Mouse (Mus musculus) heart, adult 9 months (tissue): ENCODE measurements around the gene Cdyl.
A peak's percentile ranks its signal among the peaks of the same experiment; 100 is the strongest.

Source experiments
- DNase-seq, 2 experiments: peaks; one replicate each; pipeline ENCODE4 v3.0.0; 2022; ENCODE audit warnings: low spot score in 2 of 2

The Cdyl gene

GRCm38 (mm10) chr13:35756393-35757338, 97.0 kb downstream of the Cdyl start:
- DNase-seq, result no peak

DNA sequence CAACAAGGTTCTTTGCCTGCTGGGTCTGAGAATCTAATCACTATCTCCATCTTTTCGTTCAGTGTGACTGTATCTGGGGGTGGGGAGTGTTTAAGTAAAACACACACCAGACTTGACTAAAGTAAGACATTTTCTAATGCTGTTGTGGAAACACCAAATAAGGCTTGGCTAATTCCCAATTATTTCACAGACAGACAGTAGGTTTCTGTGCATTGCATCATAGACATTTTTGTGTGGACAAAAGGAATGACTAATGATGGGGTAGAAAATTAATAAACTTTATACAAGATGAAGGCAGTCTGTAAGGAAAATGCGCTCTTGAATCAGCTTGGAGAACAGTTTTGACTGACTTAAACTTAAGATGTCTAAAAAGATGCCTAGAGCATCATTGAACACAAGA, 100.7 kb downstream of the Cdyl start:
- DNase-seq, result no peak

- no peak for DNase-seq
Measured at GRCm38 (mm10) chr13:35764559-35764958, 104.9 kb downstream of the Cdyl start.

DNA sequence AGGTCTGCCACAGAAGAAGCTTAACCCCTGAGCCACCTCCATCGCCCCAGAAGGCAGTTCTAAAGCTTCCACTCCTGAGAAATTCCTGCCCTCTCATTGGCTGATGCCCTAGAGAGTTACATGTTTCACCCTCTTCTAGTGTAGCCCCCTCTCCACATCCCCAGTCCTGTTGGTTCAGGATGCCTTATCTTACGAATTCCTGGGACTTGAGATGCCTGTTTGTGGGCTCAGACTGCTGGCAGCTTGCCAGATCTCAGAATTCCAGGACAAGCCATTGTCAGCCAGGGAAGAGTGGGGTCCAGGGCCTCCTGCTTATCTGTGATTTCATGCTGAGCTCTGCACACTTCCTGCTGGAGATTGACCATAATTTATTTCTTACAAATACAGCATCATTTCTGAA, 106.2 kb downstream of the Cdyl start:
- DNase-seq, result no peak

DNA sequence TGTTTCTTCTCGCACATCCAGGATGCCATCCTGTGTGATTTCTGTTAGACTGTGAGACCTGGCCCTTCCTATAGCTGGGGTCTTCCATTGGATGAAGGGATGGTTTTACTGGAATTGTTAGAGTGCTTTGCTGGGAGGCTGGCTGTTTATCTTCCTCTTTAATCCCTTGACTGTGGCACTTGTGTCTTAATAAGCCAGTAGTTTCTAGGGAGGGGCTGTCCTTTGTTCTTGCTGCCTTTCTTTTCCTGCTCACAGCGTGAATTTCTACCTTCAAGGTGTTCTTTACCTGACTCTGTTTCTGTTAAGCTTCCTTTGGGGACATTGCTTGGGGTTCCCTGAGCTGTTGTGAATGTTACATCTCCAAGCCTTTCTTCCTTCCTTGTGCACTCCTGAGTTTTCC, 110.0 kb downstream of the Cdyl start:
- DNase-seq, result no peak

GRCm38 (mm10) chr13:35770421-35770820, 110.8 kb downstream of the Cdyl start:
- no peak for DNase-seq

DNA sequence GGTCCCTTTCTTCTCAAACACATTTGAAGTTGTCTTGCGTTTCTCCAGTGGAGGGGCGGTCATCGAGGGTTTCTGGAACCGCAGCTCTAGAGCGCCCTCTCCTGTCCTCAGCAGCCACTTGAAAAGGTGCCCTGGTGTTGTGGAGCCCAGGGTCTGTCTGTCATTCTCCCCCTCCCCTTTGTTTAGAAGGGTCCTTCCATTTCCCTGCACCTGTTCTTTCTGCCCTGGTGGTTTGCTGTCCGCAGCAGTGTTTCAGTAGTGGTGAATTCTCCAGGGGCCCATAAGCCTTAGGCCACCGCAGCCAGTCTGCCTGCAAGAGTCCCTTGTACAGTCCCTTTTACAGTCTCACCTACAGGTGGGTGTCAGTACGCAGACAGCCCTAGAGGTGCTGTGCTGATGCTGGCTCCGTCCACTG, 112.3 kb downstream of the Cdyl start:
- DNase-seq, result no peak

GRCm38 (mm10) chr13:35773763-35774162, 114.1 kb downstream of the Cdyl start:
- DNase-seq, result no peak

DNA sequence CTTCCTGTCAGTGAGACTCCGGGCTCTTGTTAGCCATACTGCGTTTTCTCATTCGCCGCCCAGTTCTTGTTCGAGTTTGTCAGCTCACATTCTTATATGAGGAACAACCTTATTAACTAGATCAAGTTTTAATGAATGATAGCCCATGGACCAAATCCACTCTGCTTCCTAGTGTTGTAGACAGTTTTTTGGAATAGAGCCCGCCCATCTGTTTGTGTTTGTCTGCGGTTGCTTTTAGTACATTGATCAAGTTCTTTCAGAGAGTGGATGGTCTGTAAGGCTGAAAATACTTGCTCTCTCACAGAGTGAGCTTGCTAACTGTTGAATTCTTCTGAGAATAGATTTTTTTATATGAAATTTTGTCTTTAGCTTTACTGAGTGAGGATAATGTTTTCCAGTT, 116.5 kb downstream of the Cdyl start:
- no peak for DNase-seq

DNA sequence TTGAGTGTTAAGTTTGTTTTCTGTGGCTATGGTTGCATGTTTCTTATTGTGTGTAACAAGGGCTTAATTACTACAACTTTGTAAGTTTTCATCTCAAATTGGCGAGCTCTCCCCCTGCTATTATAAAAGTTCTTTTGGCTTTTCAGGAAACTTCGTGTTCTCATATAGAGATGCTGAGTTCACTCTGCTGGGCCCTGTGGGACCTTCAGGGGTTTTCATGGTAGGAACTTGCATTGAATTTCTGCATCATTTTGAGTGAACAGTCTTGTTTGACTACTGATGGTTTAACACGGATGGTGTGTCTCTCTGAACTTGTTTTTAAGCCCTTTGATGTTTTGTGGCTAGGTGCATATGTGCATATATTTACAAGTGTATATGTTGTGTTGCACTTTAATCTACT, 121.1 kb downstream of the Cdyl start:
- no peak for DNase-seq

- DNase-seq, result no peak
Measured at GRCm38 (mm10) chr13:35781755-35782154, 122.1 kb downstream of the Cdyl start.

- DNase-seq, result peak; percentile 37 to 48
Measured at GRCm38 (mm10) chr13:35782949-35783348, 123.3 kb downstream of the Cdyl start.

DNA sequence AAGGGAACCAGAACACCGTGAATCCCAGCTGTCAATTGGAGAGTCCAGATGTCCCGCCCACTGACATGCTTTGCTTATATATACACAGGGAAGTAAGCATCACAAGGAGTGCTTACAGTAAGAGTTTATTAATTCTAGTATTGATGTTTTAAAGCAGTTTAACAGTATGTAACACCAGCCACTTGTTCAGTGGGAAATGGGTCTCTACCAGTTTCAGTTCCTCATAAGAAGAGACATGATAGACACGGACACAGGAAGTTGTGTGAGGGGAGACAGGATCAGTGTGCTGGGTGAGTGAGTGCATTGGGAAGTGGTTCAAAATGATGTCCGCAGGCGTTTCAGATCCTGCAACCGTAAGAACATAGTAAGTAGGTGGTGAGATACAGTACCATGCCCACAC, 123.9 kb downstream of the Cdyl start:
- peak in 1 of 2 experiments; percentile 43 for DNase-seq

GRCm38 (mm10) chr13:35784281-35784680, 124.6 kb downstream of the Cdyl start:
- no peak for DNase-seq

- no peak for DNase-seq
Measured at GRCm38 (mm10) chr13:35785330-35785939, 125.8 kb downstream of the Cdyl start.

- no peak for DNase-seq
Measured at GRCm38 (mm10) chr13:35786726-35787399, 127.2 kb downstream of the Cdyl start.

DNA sequence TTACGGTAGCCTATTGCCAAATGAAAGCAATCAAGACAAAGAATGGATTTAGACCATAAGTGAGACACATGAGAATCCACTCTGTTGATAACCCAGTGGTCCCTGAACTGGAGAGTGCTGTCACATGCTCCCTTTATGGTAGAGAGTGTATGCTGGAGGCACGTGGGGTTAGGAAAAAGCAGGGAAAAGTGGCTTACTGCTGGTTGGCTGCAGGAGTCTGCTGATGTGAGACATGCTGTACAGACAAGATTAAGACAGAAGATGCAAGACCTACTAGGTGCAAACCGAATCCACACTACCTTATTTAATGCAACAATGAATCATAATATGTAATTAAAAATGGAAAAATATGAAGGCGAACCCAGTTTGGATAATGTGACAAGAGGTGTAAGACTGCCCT, 129.9 kb downstream of the Cdyl start:
- no peak for DNase-seq

DNA sequence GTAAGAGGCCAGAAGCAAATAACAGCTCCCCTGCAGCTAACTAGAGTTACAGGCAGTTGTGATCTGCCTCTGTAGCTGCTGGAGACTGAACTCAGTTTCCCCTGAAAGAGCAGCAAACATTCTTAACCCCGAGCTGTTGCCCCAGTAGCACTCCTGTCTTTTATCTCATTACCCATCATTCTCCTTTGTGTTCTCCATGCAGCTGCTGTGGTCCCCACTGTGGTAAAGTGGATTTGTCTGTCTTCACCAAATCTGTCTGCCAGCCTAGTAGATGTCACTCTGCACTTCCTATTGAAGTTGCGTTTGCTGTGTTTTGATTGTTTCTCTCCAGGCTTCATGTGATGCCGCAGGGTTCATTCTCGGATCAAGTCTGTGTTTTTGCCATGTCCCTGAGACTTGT, 130.8 kb downstream of the Cdyl start:
- no peak for DNase-seq

GRCm38 (mm10) chr13:35794309-35794708, 134.7 kb downstream of the Cdyl start:
- DNase-seq, result no peak

DNA sequence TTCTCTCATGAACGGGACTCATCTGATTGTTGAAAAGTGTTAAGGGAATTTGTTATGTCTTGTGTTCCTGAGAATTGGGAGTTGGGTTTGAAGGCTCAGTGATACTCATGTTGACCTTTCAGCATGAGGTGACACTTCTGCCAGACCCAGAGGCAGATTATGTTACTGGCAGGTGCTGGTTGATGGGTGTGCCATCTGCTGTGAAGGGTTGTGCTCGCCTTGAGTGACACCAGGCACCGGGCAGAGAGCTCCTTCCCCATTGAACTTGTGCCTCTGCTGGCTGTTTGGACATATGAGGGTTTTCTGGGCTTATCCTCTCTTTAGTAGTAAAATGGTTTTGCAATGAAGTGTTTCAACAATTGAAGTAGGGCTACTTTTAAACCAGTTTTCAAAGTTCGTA, 135.1 kb downstream of the Cdyl start:
- DNase-seq, result no peak

- DNase-seq, result no peak
Measured at GRCm38 (mm10) chr13:35795887-35796286, 136.3 kb downstream of the Cdyl start.

GRCm38 (mm10) chr13:35796352-35796751, 136.7 kb downstream of the Cdyl start:
- no peak for DNase-seq
